Mouse (Mus musculus) heart, embryonic 11.5 days (tissue): ENCODE data around the gene Dnm2. TPM values are rescaled to one million over a fixed set of nuclear protein-coding genes. Genes with fewer than 3 reads are reported as not detected.

Source experiments
- microRNA-seq: library from miRNA; unstranded; fragments of <30 nt; microRNA quantifications from one replicate; pipeline ENCODE4, GENCODE M21; 2016; ENCODE audit warnings: borderline number of aligned reads
- polyA plus RNA-seq: library from polyadenylated mRNA; unstranded; fragments of >200 nt; fragmentation: Nextera tagmentation; extraction: Ambion mirVana; gene quantifications from 2 replicates; pipeline ENCODE4 v1.2.1, GENCODE M21; 2014

Dnm2 gene
- polyA plus RNA-seq, 1 experiment from 2014 or later = 62.7 TPM

Small RNA genes within 50 kb of the gene (microRNA-seq; reads per million reads assigned to microRNA genes)
- gene Mir199a-1 = 3.3 reads per million, percentile 33 among the genes with 10 or more reads in this experiment

Other genes with a start within 250 kb of the Dnm2 start
- gene Keap1, start 185.5 kb upstream of the Dnm2 start, polyA plus RNA-seq = 22.3 and 35.7 TPM in 2 replicates
- gene S1pr5, start 176.5 kb upstream of the Dnm2 start, polyA plus RNA-seq = 0.11 and 0.31 TPM in 2 replicates
- 45.5 and 48.2 TPM in 2 replicates for gene Atg4d, start 159.6 kb upstream of the Dnm2 start, polyA plus RNA-seq
- 9.9 and 12.3 TPM in 2 replicates for gene Kri1, start 136.9 kb upstream of the Dnm2 start, polyA plus RNA-seq
- 88.4 and 99.8 TPM in 2 replicates for gene Cdkn2d, start 133.5 kb upstream of the Dnm2 start, polyA plus RNA-seq
- 0.55 and 1.1 TPM in 2 replicates for gene Ap1m2, start 112.6 kb upstream of the Dnm2 start, polyA plus RNA-seq
- gene Slc44a2, start 104.2 kb upstream of the Dnm2 start, polyA plus RNA-seq = 62.3 and 70.0 TPM in 2 replicates
- gene Ilf3, start 57.0 kb upstream of the Dnm2 start, polyA plus RNA-seq = 120 and 138 TPM in 2 replicates
- gene Qtrt1, start 13.1 kb upstream of the Dnm2 start, polyA plus RNA-seq = 24.2 and 31.7 TPM in 2 replicates
- gene Tmed1, start 85.3 kb downstream of the Dnm2 start, polyA plus RNA-seq = 79.8 and 80.9 TPM in 2 replicates
- gene AB124611, start 101.3 kb downstream of the Dnm2 start, polyA plus RNA-seq = 1.5 and 1.7 TPM in 2 replicates
- 44.0 and 47.2 TPM in 2 replicates for gene Carm1, start 122.0 kb downstream of the Dnm2 start, polyA plus RNA-seq
- 29.5 and 34.0 TPM in 2 replicates for gene Timm29, start 167.8 kb downstream of the Dnm2 start, polyA plus RNA-seq
- gene Yipf2, start 167.9 kb downstream of the Dnm2 start, polyA plus RNA-seq = 10.9 and 11.8 TPM in 2 replicates
- gene Smarca4, start 191.3 kb downstream of the Dnm2 start, polyA plus RNA-seq = 77.4 and 78.7 TPM in 2 replicates